Mouse (Mus musculus) olfactory bulb, adult 2 months (tissue): ENCODE data around the gene Zfp385a.

ENCODE experiments used
- CTCF ChIP-seq: fragments of 200-500 bp; IDR thresholded peaks from 2 replicates; pipeline ENCODE4 v1.5.1; 2012; ENCODE audit warnings: low read depth, mild to moderate bottlenecking, low read length, moderate library complexity; ENCODE audit not compliant: insufficient read depth
- POLR2A ChIP-seq: fragments of 200-500 bp; IDR thresholded peaks from 2 replicates; pipeline ENCODE4 v1.6.1; 2012; ENCODE audit warnings: mild to moderate bottlenecking, low read depth, low read length, moderate library complexity; ENCODE audit not compliant: insufficient read depth

DNA sequence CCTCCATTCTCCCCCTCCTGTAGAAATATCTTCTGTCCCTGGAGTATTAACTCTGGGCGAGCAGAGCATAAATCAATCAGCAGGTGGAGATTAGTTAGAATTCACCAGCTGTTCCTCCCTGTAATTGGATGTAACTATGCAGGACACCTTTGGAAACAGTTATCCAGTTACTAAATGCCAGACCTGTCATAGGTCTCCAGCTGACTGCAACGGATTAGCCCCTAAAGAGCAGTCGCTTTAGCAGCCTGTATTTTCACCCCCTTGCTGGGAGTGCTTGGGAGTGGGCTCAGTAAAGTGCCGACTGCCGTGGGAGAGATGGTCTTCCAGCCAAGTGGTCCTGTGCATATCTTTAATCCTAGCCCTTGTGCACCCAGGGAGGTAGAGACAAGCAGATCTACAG lies 50.3 kb downstream of the Zfp385a start:
- TF ChIP-seq CTCF (no peak), POLR2A (no peak)
